Mouse (Mus musculus): Measurements from ENCODE around the gene Ryr3. TPM values are rescaled to one million over a fixed set of nuclear protein-coding genes. Genes with fewer than 3 reads are reported as not detected.

The Ryr3 gene
- polyA plus RNA-seq, 1 experiment from 2014 or later: 0.10 TPM

- no peak overlapping the region for H3K9ac ChIP-seq (replicated peaks)
- H3K4me2 ChIP-seq: no peak overlapping the region
- 0 out of 2 replicates have a peak, but pooled peaks have one; percentile 63 for ATAC-seq (ENCODE audit: insufficient number of reproducible peaks, insufficient read depth, low FRiP score, low TSS enrichment, low read depth)
- H3K4me1 ChIP-seq (replicated peaks): peaks cover 13% of the 10 kb centered on the region
- no peak overlapping the region for H3K4me3 ChIP-seq (replicated peaks)
- H3K27me3 ChIP-seq: no peaks in the 10 kb centered on the region
- WGBS: 42% methylated on average over 4 of the region's 4 CpGs
- no peaks in the 10 kb centered on the region for H3K36me3 ChIP-seq
- no peaks in the 10 kb centered on the region for H3K9me3 ChIP-seq
- no peak overlapping the region for H3K27ac ChIP-seq
Measured at GRCm38 (mm10) chr2:112831423-112832305, 385.2 kb downstream of the Ryr3 start.

GRCm38 (mm10) chr2:112826571-112826970 lies 390.3 kb downstream of the Ryr3 start:
- H3K36me3 ChIP-seq: no peaks in the 10 kb centered on the region
- no peak overlapping the region for H3K27ac ChIP-seq
- H3K4me1 ChIP-seq (replicated peaks): peaks cover 6% of the 10 kb centered on the region
- H3K9me3 ChIP-seq: no peaks in the 10 kb centered on the region
- H3K4me3 ChIP-seq (replicated peaks): no peak overlapping the region
- H3K27me3 ChIP-seq: no peaks in the 10 kb centered on the region
- H3K4me2 ChIP-seq: no peak overlapping the region
- no peak for ATAC-seq (ENCODE audit: insufficient number of reproducible peaks, insufficient read depth, low FRiP score, low TSS enrichment, low read depth)
- no peak overlapping the region for H3K9ac ChIP-seq (replicated peaks)
- WGBS: 26% methylated on average over 4 of the region's 4 CpGs

- Histone ChIP-seq H3K4me3 (replicated peaks) (no peak overlapping the region), H3K36me3 (no peaks in the 10 kb centered on the region), H3K27ac (no peak overlapping the region), H3K4me1 (replicated peaks) (no peaks in the 10 kb centered on the region), H3K4me2 (no peak overlapping the region), H3K9me3 (no peaks in the 10 kb centered on the region), H3K27me3 (no peaks in the 10 kb centered on the region), H3K9ac (replicated peaks) (no peak overlapping the region)
- no peak for ATAC-seq (ENCODE audit: insufficient number of reproducible peaks, insufficient read depth, low FRiP score, low TSS enrichment, low read depth)
- WGBS: 56% methylated on average over 3 of the region's 3 CpGs
Measured at GRCm38 (mm10) chr2:112822721-112823120, 394.2 kb downstream of the Ryr3 start.

GRCm38 (mm10) chr2:112819059-112819458 lies 397.8 kb downstream of the Ryr3 start:
- ATAC-seq (ENCODE audit: insufficient number of reproducible peaks, insufficient read depth, low FRiP score, low TSS enrichment, low read depth): no peak
- Histone ChIP-seq H3K27ac (no peak overlapping the region), H3K36me3 (no peaks in the 10 kb centered on the region), H3K9ac (replicated peaks) (no peak overlapping the region), H3K27me3 (no peaks in the 10 kb centered on the region), H3K4me1 (replicated peaks) (0 out of 2 replicates have a peak, but pooled peaks cover 3% of the 10 kb centered on the region), H3K4me3 (replicated peaks) (no peak overlapping the region), H3K9me3 (no peaks in the 10 kb centered on the region), H3K4me2 (no peak overlapping the region)
- WGBS: 61% methylated on average over 2 of the region's 2 CpGs

GRCm38 (mm10) chr2:112816976-112817375 lies 399.9 kb downstream of the Ryr3 start:
- H3K4me3 ChIP-seq (replicated peaks): no peak overlapping the region
- WGBS: 50% methylated on average over 3 of the region's 3 CpGs
- H3K9me3 ChIP-seq: no peaks in the 10 kb centered on the region
- ATAC-seq (ENCODE audit: insufficient number of reproducible peaks, insufficient read depth, low FRiP score, low TSS enrichment, low read depth): no peak
- no peak overlapping the region for H3K4me2 ChIP-seq
- no peak overlapping the region for H3K27ac ChIP-seq
- H3K9ac ChIP-seq (replicated peaks): no peak overlapping the region
- H3K27me3 ChIP-seq: no peaks in the 10 kb centered on the region
- no peaks in the 10 kb centered on the region for H3K36me3 ChIP-seq
- 0 out of 2 replicates have a peak, but pooled peaks cover 3% of the 10 kb centered on the region for H3K4me1 ChIP-seq (replicated peaks)

- no peaks in the 10 kb centered on the region for H3K27me3 ChIP-seq
- ATAC-seq (ENCODE audit: insufficient number of reproducible peaks, insufficient read depth, low FRiP score, low TSS enrichment, low read depth): no peak
- H3K36me3 ChIP-seq: no peaks in the 10 kb centered on the region
- H3K27ac ChIP-seq: no peak overlapping the region
- no peak overlapping the region for H3K9ac ChIP-seq (replicated peaks)
- 63% methylated on average over 3 of the region's 3 CpGs for WGBS
- H3K9me3 ChIP-seq: no peaks in the 10 kb centered on the region
- H3K4me1 ChIP-seq (replicated peaks): 0 out of 2 replicates have a peak, but pooled peaks cover 3% of the 10 kb centered on the region
- H3K4me3 ChIP-seq (replicated peaks): no peak overlapping the region
- H3K4me2 ChIP-seq: no peak overlapping the region
Measured at GRCm38 (mm10) chr2:112815960-112816359, 400.9 kb downstream of the Ryr3 start.

- Histone ChIP-seq H3K9me3 (no peaks in the 10 kb centered on the region), H3K27ac (no peak overlapping the region), H3K4me2 (no peak overlapping the region), H3K9ac (replicated peaks) (no peak overlapping the region), H3K36me3 (no peaks in the 10 kb centered on the region), H3K4me1 (replicated peaks) (0 out of 2 replicates have a peak, but pooled peaks cover 3% of the 10 kb centered on the region), H3K27me3 (no peaks in the 10 kb centered on the region), H3K4me3 (replicated peaks) (no peak overlapping the region)
- ATAC-seq (ENCODE audit: insufficient number of reproducible peaks, insufficient read depth, low FRiP score, low TSS enrichment, low read depth): no peak
- 67% methylated on average over 5 of the region's 5 CpGs for WGBS
Measured at GRCm38 (mm10) chr2:112812637-112813402, 404.1 kb downstream of the Ryr3 start.

- H3K27me3 ChIP-seq: no peaks in the 10 kb centered on the region
- ATAC-seq (ENCODE audit: insufficient number of reproducible peaks, insufficient read depth, low FRiP score, low TSS enrichment, low read depth): no peak
- 70% methylated on average over 2 of the region's 2 CpGs for WGBS
Measured at GRCm38 (mm10) chr2:112806015-112806414, 410.9 kb downstream of the Ryr3 start.

GRCm38 (mm10) chr2:112799995-112800353 lies 416.9 kb downstream of the Ryr3 start:
- WGBS: 7% methylated on average over 8 of the region's 8 CpGs
- Histone ChIP-seq H3K27me3 (no peaks in the 10 kb centered on the region), H3K27ac (no peak overlapping the region), H3K36me3 (no peaks in the 10 kb centered on the region), H3K4me3 (replicated peaks) (no peak overlapping the region), H3K9ac (replicated peaks) (no peak overlapping the region), H3K9me3 (no peaks in the 10 kb centered on the region), H3K4me1 (replicated peaks) (no peaks in the 10 kb centered on the region), H3K4me2 (no peak overlapping the region)
- peak; percentile 59; the same call in 1 of the 2 replicates for ATAC-seq (ENCODE audit: insufficient number of reproducible peaks, insufficient read depth, low FRiP score, low TSS enrichment, low read depth)

More at GRCm38 (mm10) chr2:112806015-112806414, 410.9 kb downstream of the Ryr3 start:
- H3K4me1 ChIP-seq (replicated peaks): no peaks in the 10 kb centered on the region
- no peaks in the 10 kb centered on the region for H3K36me3 ChIP-seq
- no peak overlapping the region for H3K9ac ChIP-seq (replicated peaks)
- no peak overlapping the region for H3K27ac ChIP-seq
- no peaks in the 10 kb centered on the region for H3K9me3 ChIP-seq
- no peak overlapping the region for H3K4me3 ChIP-seq (replicated peaks)
- H3K4me2 ChIP-seq: no peak overlapping the region

GRCm38 (mm10) chr2:112799351-112799994 lies 417.4 kb downstream of the Ryr3 start:
- Histone ChIP-seq H3K4me3 (replicated peaks) (no peak overlapping the region), H3K9me3 (no peaks in the 10 kb centered on the region), H3K36me3 (no peaks in the 10 kb centered on the region), H3K27ac (no peak overlapping the region), H3K4me2 (no peak overlapping the region), H3K9ac (replicated peaks) (no peak overlapping the region), H3K27me3 (no peaks in the 10 kb centered on the region), H3K4me1 (replicated peaks) (no peaks in the 10 kb centered on the region)
- WGBS: 81% methylated on average over 7 of the region's 7 CpGs
- ATAC-seq (ENCODE audit: insufficient number of reproducible peaks, insufficient read depth, low FRiP score, low TSS enrichment, low read depth): no peak

GRCm38 (mm10) chr2:112781631-112782030 lies 435.3 kb downstream of the Ryr3 start:
- Histone ChIP-seq H3K27me3 (no peaks in the 10 kb centered on the region), H3K36me3 (no peaks in the 10 kb centered on the region), H3K4me2 (no peak overlapping the region), H3K4me3 (replicated peaks) (no peak overlapping the region), H3K9ac (replicated peaks) (no peak overlapping the region), H3K4me1 (replicated peaks) (no peaks in the 10 kb centered on the region), H3K9me3 (no peaks in the 10 kb centered on the region), H3K27ac (no peak overlapping the region)
- ATAC-seq (ENCODE audit: insufficient number of reproducible peaks, insufficient read depth, low FRiP score, low TSS enrichment, low read depth): no peak
- 46% methylated on average over 2 of the region's 2 CpGs for whole genome bisulfite sequencing
